Mouse (Mus musculus) cerebellum, adult 2 months (tissue): ENCODE measurements around the gene Samd14.

Experiments
- CTCF ChIP-seq: fragments of 200-500 bp; IDR thresholded peaks from 2 replicates; pipeline ENCODE4 v1.5.1; 2011; ENCODE audit warnings: low read depth, mild to moderate bottlenecking, control low read depth, low read length, moderate library complexity, borderline replicate concordance; ENCODE audit not compliant: insufficient read depth
- POLR2A ChIP-seq: fragments of 200-500 bp; IDR thresholded peaks from 2 replicates; pipeline ENCODE4 v1.6.1; 2011; ENCODE audit warnings: low read length, control low read depth, borderline replicate concordance; ENCODE audit not compliant: insufficient read depth

DNA sequence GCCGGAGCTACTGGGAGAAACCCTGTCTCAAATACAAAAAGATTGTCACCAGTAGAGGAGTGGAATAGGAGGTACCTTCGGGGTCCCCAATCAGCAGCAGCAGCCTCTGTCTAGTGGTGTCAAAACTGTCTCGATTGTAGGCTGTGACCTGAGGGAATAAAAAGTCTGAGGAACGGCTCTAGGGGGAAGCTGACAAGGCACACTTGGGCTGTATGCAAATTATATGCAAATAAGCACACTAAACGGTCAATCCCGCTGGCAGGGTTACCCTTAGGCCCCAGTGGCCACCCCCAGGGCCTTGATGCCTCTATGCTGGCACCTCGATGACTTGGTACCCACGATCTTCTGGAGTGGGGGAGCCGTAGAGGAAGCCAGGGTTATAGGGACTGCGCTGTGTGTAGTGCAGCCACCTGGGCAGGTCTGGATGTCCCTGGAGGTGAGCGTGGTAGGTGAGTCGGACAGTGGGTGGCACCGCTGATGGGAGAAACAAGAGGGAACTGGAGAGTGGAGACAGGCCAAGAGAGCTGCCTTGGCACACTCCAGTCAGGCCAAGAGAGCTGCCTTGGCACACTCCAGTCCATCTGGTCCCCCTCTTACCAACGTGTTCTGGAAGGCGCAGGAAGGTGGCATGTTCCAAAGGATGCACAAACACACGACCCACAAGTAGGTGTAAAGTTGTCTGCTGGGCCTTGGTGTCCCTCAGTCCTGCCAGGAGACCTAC is 37.6 kb upstream of the Samd14 start:
- no peak for TF ChIP-seq POLR2A
- no peak for TF ChIP-seq CTCF
